Mouse (Mus musculus) A20 (cell line): ENCODE measurements around the gene Tmprss6.

Source experiments
- DNase-seq: peaks from one replicate; pipeline ENCODE4 v3.0.0-alpha.2; 2011; ENCODE audit warnings: low read depth, low spot score

Tmprss6 gene

DNA sequence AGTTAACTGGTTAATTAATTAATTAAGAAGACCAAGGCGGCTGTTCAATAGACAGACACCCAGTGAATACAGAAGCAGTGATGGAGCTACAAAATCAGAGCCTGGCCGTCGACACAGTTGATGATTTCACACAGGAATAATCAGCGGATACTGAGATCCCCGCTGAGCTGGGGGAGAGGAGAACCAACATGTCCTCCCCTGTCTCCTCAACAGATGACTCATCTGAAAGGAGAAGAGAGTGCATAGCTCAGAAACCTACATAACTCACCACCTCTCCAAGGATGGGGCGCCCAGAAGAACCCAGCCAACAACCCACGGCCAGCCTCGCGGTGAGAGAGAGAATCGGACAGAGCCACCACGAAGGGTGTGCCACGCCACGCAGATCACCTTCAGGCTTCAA is 48.0 kb downstream of the Tmprss6 start:
- no peak for DNase-seq

- DNase-seq, result no peak
These were observed 51.5 kb downstream of the Tmprss6 start for GRCm38 (mm10) chr15:78416937-78417336.

- DNase-seq, result no peak
These were observed 54.3 kb downstream of the Tmprss6 start for GRCm38 (mm10) chr15:78414157-78414556.

DNA sequence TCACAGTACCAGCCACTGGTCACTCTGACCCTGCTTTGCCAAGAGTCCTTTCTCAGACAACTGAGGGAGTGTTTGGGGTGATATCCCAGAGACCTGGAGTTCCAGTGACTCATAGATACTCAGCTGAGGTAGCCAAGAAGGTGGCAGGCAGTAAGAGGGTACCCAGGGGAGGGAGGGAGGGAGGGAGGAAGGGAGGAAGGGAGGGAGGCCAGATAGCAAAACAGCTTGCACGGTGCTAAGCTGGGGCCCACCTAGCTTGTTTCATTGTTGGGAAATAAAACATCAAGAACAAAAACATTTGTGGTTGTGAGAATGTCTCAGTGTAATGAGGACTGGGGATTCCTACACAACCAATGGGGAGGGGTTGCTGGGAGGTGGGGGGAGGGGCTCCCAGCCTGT is 54.7 kb downstream of the Tmprss6 start:
- DNase-seq, result no peak

GRCm38 (mm10) chr15:78413083-78413718 is 55.2 kb downstream of the Tmprss6 start:
- DNase-seq, result no peak

DNA sequence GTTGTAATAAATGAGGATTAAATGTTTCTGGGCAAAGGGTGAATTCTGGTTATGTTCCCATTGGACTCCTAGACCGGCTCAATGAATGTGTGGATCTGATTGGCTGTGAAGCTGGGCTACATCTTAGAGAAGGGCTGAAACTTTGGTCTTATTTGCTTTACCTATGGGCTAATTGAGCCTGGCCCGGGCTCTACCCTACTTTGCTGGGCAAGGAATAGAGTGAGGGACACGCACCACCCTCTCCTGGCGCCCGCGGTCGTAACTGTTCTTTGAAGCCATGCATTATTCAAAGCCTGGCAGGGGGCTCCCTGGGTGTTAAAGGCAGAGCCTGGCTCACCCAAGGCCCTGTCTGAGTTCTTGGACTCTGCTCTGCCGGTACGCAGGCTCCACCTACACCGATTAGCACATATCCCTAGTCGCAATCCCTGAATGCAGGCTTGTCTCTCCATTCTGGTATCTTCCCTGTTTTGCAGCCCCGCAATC is 58.8 kb downstream of the Tmprss6 start:
- DNase-seq, result no peak

DNA sequence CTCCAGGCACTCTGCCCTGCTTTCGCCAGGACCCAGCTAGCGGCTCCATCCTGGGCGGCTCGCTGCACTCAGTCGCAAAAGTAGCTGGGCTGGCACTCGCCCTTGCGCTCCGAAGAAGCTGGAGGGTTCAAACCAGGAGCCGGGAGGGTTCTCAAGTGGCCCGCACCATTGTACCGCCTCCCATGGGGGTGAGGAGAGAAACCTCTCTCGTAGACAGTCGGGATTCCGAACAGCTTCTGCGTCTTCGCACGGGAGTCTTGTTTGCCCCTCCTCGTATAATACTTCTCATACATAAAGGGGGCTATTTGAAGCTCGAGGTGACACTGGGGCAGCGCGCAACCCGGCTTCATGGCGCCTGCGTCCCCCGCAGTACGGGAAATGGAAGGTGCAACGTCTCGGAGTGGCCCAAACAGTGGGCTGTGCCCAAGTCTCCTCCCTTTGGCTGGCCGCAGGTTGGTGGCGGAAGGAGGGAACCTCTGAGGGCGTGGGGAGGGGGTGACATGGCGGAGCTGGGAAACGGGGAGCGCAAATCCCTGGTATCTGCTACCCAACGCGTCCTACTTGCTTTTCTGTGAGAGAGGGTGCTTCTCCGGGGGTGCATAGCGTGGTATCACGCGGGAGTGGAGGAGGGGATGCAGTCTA is 62.0 kb downstream of the Tmprss6 start, which contains the start of gene Mpst:
TSS of gene Mpst (plus strand) at position 124 of the 642 bp plus-strand sequence.
- peak; percentile 94 for DNase-seq

- peak; percentile 81 for DNase-seq
These were observed 62.8 kb downstream of the Tmprss6 start, which contains the start of gene Tst for GRCm38 (mm10) chr15:78405517-78406211. TSS of gene Tst (minus strand) at chr15:78405907.

GRCm38 (mm10) chr15:78405098-78405497 is 63.3 kb downstream of the Tmprss6 start:
- no peak for DNase-seq

- DNase-seq, result no peak
These were observed 64.5 kb downstream of the Tmprss6 start for GRCm38 (mm10) chr15:78403896-78404295.

- DNase-seq, result no peak
These were observed 65.1 kb downstream of the Tmprss6 start for GRCm38 (mm10) chr15:78403301-78403741.

- DNase-seq, result no peak
These were observed 66.0 kb downstream of the Tmprss6 start for GRCm38 (mm10) chr15:78402423-78402822.

GRCm38 (mm10) chr15:78401921-78402320 is 66.5 kb downstream of the Tmprss6 start:
- DNase-seq, result no peak

GRCm38 (mm10) chr15:78401345-78401744 is 67.1 kb downstream of the Tmprss6 start:
- DNase-seq, result no peak

DNA sequence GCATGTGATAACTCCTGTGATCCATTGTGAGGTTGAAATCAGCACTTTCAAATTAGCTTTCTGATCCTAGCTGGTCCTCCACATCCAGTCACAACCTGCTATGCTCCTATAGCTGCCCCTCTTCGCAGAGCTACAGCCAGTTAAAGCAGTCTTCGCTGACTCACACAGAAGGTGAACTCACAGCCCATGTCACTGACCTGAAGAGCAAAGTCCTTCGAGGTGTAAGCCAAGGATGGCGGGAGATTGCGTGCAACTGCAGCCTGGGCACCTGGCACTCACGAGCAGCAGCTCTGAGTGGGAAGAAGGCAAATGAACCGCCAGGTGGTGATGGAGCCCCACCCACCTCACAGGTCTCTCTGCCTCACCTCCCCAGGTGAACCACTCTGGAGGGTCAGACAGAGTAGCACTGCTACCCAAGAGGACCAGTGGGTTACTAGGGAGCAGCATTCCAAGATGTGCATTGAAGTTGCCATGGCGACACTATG is 72.9 kb downstream of the Tmprss6 start, which contains the start of gene Tex33:
TSS of gene Tex33 (minus strand) at position 435 of the 485 bp plus-strand sequence.
- DNase-seq, result no peak

DNA sequence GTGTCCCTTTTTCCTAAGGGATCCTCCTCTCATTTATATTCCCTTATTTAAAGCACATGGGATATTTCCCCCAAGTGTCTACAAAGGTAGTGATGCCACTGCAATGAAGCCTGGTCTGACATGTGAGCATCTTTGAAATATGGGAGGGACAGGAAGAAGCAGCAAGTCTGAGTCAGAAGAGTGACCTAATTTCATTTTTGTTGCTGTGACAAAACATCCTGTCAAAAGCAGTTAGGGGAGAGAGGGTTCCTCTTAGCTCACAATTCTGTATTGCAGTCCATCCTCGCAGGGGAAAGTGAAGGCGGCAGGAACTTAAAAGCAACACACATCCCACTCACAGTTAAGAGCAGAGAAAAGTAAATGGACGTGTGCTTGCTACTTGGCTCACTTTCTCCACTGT is 77.6 kb downstream of the Tmprss6 start:
- DNase-seq, result no peak
